Mouse (Mus musculus) left cerebral cortex, adult 2 months (tissue): ENCODE data around the gene Socs2. TPM values are rescaled to one million over a fixed set of nuclear protein-coding genes. Genes with fewer than 3 reads are reported as not detected.

Experiments used
- DNase-seq, 2 experiments: peaks; one replicate each; pipeline ENCODE4 v3.0.0; 2021 to 2022; ENCODE audit warnings: low spot score in 2 of 2, mixed read lengths in 1 of 2; ENCODE audit errors: extremely low spot score in 1 of 2
- H3K27ac ChIP-seq: fragments of 200-600 bp; 2 replicates; pipeline ENCODE4 v1.8.1; 2022
- H3K4me3 ChIP-seq: fragments of 200-600 bp; 2 replicates; pipeline ENCODE4 v1.8.1; 2022
- CTCF ChIP-seq: fragments of 200-600 bp; IDR thresholded peaks from 2 replicates; pipeline ENCODE4 v1.8.1; 2022; ENCODE audit warnings: antibody characterized with exemption, mild to moderate bottlenecking, moderate library complexity
- intact Hi-C: fragments of 180-260 bp; cut with DNase I; formaldehyde crosslinking; loops from one replicate; pipeline ENCODE4 v1.15.1; 2025
- total RNA-seq, 2 experiments: library from RNA; stranded (reverse); gene quantifications; 2 replicates each; pipeline ENCODE4 v1.2.3; 2021

Socs2 gene
- total RNA-seq, 2 experiments from 2014 or later = 26.4 to 33.7 TPM

GRCm38 (mm10) chr10:95385801-95386203, 31.2 kb downstream of the Socs2 start:
- Histone ChIP-seq H3K27ac (no peak overlapping the region), H3K4me3 (no peak overlapping the region)
- TF ChIP-seq CTCF = no peak
- intact Hi-C loops = no loop called here
- no peak for DNase-seq

DNA sequence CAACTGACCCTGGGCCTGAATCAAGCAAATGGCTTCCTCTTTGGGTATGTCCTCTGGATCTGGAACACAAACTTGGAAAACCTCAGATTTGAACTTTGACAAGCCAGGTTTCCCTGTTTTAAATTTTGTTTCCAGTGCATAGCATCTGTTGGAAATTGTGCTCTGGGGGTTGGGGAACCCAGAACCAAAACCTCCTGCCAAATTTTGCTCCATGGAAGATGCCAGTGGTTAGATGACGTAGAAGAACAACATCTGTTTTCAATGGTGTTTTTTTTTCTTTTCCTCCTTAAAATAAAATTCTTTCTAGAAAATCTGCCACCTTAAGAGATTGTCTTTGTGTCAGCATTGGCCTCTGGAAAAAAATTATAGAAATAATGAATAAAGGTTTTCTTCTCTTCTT, 31.9 kb downstream of the Socs2 start:
- Histone ChIP-seq H3K27ac (no peak overlapping the region), H3K4me3 (no peak overlapping the region)
- intact Hi-C loops = no loop called here
- no peak for TF ChIP-seq CTCF
- DNase-seq = no peak

DNA sequence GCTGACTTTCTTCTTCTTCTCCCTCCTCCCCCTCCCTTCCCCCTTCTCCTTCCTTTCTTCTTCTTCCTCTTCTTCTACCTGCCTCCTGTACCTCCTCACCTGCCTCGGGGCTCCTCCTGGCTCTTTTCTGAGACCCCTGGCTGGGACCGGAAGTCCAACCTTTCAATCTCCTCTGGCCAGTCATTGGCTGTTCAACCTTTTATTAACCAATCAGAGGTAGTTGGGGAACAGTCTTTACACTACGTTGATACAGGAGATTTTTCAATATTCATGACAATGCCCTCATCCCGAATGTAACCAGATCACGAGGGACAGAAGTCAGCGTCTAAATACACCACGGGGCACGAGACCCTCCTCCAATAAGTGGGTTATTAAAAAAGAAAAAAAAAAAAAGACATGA, 32.5 kb downstream of the Socs2 start:
- intact Hi-C loops = no loop called here
- no peak overlapping the region for H3K27ac ChIP-seq
- TF ChIP-seq CTCF = no peak
- H3K4me3 ChIP-seq = no peak overlapping the region
- no peak for DNase-seq

GRCm38 (mm10) chr10:95373340-95373739, 43.6 kb downstream of the Socs2 start:
- Histone ChIP-seq H3K27ac (no peak overlapping the region), H3K4me3 (no peak overlapping the region)
- intact Hi-C loops = no loop called here
- no peak for DNase-seq
- TF ChIP-seq CTCF = no peak

GRCm38 (mm10) chr10:95371942-95372341, 45.0 kb downstream of the Socs2 start:
- DNase-seq = no peak
- no peak overlapping the region for H3K4me3 ChIP-seq
- intact Hi-C loops = no loop called here
- H3K27ac ChIP-seq = no peak overlapping the region
- TF ChIP-seq CTCF = no peak

- no peak for TF ChIP-seq CTCF
- intact Hi-C loops = no loop called here
- no peak overlapping the region for H3K4me3 ChIP-seq
- DNase-seq = no peak
- H3K27ac ChIP-seq = no peak overlapping the region
These were observed 47.8 kb downstream of the Socs2 start for GRCm38 (mm10) chr10:95369190-95369589.

GRCm38 (mm10) chr10:95368151-95368550, 48.8 kb downstream of the Socs2 start:
- no peak for TF ChIP-seq CTCF
- H3K27ac ChIP-seq = no peak overlapping the region
- no peak overlapping the region for H3K4me3 ChIP-seq
- intact Hi-C loops = no loop called here
- no peak for DNase-seq

- no peak for TF ChIP-seq CTCF
- no peak overlapping the region for H3K27ac ChIP-seq
- intact Hi-C loops = no loop called here
- H3K4me3 ChIP-seq = no peak overlapping the region
- DNase-seq = no peak
These were observed 49.3 kb downstream of the Socs2 start for GRCm38 (mm10) chr10:95367661-95368089.

DNA sequence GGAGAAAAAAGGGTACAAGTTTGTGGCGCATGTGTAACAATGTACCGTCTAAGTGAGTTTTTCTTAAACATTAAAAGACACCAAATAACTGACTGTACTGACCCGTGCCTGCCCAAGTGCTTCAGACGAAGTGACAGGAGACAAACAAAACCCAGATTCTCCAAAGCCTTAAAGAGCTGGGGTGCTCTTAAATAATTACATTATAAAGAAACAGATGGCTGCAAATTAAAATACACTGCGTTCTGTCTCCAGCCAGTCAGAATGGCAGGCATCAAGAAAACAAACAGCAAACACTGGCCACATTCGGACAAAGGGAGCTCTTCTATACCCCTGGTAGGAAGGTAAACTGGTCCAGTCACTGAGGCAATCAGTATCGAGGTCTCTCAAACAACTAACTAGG, 49.7 kb downstream of the Socs2 start:
- intact Hi-C loops = no loop called here
- DNase-seq = no peak
- Histone ChIP-seq H3K27ac (no peak overlapping the region), H3K4me3 (no peak overlapping the region)
- TF ChIP-seq CTCF = no peak

- Histone ChIP-seq H3K27ac (no peak overlapping the region), H3K4me3 (no peak overlapping the region)
- intact Hi-C loops = no loop called here
- no peak for TF ChIP-seq CTCF
- no peak for DNase-seq
These were observed 54.7 kb downstream of the Socs2 start for GRCm38 (mm10) chr10:95362326-95362725.

GRCm38 (mm10) chr10:95361260-95361841, 55.6 kb downstream of the Socs2 start:
- Histone ChIP-seq H3K4me3 (no peak overlapping the region), H3K27ac (no peak overlapping the region)
- TF ChIP-seq CTCF = no peak
- no peak for DNase-seq
- intact Hi-C loops = no loop called here

GRCm38 (mm10) chr10:95360048-95360447, 56.9 kb downstream of the Socs2 start:
- H3K27ac ChIP-seq = no peak overlapping the region
- no peak for TF ChIP-seq CTCF
- H3K4me3 ChIP-seq = no peak overlapping the region
- DNase-seq = no peak
- intact Hi-C loops = no loop called here

DNA sequence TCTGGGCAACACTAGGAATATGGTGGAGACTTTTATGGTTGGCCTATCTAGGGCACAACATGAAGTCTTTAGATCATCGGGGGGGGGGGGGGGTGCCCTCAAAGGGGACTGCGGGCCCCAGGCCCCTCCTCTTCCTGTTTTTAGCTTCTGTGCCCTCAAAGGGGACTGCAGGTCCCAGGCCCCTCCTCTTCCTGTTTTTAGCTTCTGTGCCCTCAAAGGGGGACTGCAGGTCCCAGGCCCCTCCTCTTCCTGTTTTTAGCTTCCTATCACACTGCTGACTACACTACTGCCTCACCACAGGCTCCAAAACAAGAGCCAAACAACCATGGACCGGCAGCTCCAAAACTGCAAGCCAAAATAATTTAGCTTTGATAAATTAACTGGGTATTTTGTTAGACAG, 59.3 kb downstream of the Socs2 start:
- TF ChIP-seq CTCF = no peak
- intact Hi-C loops = no loop called here
- Histone ChIP-seq H3K27ac (no peak overlapping the region), H3K4me3 (no peak overlapping the region)
- no peak for DNase-seq
